Mouse (Mus musculus): Measurements from ENCODE around the gene Nt5dc1. TPM values are rescaled to one million over a fixed set of nuclear protein-coding genes. Genes with fewer than 3 reads are reported as not detected.

Gene Nt5dc1
- polyA plus RNA-seq, 1 experiment from 2014 or later, result 13.4 TPM

GRCm38 (mm10) chr10:34317217-34317606 is 101.1 kb downstream of the Nt5dc1 start:
- Histone ChIP-seq H3K4me2 (no peak overlapping the region), H3K4me3 (ENCODE audit: low read depth, low read length) (no peak overlapping the region), H3K27ac (ENCODE audit: low read depth) (no peak overlapping the region), H3K27me3 (ENCODE audit: insufficient read depth, low read length) (no peaks in the 10 kb centered on the region), H3K36me3 (ENCODE audit: insufficient read depth) (0 out of 2 replicates have a peak, but pooled peaks cover 3% of the 10 kb centered on the region), H3K9me3 (ENCODE audit: low read depth, low read length) (no peaks in the 10 kb centered on the region), H3K4me1 (ENCODE audit: insufficient read depth) (peaks cover 4% of the 10 kb centered on the region; the same call in 1 of the 2 replicates), H3K9ac (no peak overlapping the region)
- WGBS, result 25% methylated on average over 2 of the region's 2 CpGs
- ATAC-seq (ENCODE audit: insufficient read depth) (peak; percentile 26; the same call in 1 of the 2 replicates), DNase-seq (no peak)
- TF ChIP-seq CTCF (IDR thresholded peaks at IDR 0.05; ENCODE audit: low read depth), result no peak

DNA sequence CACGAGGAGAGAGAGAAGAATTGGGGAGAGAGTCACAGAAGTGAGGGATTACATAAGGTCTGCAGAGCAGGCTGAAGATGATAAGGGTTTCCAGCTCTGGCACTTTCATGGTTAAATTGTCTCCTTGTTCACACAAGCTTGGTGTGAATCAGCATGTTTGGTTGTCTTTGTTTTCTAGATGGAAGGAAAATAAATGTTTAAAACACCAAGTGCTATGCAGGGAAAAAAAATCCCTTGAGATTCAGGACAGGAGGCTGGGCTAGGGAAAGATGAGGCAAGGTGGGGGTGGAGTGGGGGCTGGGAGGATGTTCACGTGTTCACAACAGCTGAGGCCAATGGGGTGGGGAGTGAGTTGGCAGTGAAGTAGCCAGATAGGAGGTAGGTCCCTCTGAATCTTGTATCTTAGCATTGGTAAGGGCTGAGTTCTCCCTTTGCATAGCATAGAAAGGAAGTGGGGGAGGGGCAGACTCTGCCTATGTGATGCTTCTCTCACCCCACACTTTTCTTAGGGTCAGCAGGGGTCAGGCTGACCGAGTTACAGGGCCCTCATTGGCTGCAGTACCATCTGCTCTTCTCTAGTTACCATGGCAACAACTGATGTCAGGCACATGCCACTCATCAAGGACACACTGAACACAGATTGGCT is 101.7 kb downstream of the Nt5dc1 start:
- no peak overlapping the region for H3K9ac ChIP-seq
- peaks cover 4% of the 10 kb centered on the region; the same call in 1 of the 2 replicates for H3K4me1 ChIP-seq (ENCODE audit: insufficient read depth)
- no peaks in the 10 kb centered on the region for H3K9me3 ChIP-seq (ENCODE audit: low read depth, low read length)
- WGBS, result under 1% methylated on average over 3 of the region's 3 CpGs
- DNase-seq (peak; percentile 41), ATAC-seq (ENCODE audit: insufficient read depth) (peak; percentile 76; the same call in 1 of the 2 replicates)
- no peaks in the 10 kb centered on the region for H3K27me3 ChIP-seq (ENCODE audit: insufficient read depth, low read length)
- no peak overlapping the region for H3K4me3 ChIP-seq (ENCODE audit: low read depth, low read length)
- no peaks in the 10 kb centered on the region for H3K36me3 ChIP-seq (ENCODE audit: insufficient read depth)
- TF ChIP-seq CTCF (IDR thresholded peaks at IDR 0.05; ENCODE audit: low read depth), result no peak
- H3K4me2 ChIP-seq, result no peak overlapping the region
- H3K27ac ChIP-seq (ENCODE audit: low read depth), result no peak overlapping the region

DNA sequence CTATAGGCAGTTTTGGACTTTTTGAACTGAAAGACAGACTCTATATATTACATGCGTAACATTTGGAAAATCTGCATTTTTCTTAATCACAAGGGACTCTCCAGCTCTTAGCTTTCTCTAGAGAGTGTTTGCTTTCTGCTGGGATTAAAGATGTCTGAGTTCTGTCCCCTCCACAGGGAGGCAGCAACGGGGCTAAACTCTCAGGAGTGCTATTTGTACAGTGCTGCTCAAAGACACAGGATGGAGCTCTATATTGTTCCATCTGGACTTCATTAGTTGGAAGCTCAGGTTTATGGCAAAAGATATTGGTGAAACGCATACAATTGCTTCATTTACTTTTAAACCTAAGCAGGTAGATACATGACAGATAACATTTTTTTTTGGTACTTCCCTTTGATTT is 105.8 kb downstream of the Nt5dc1 start:
- H3K27ac ChIP-seq (ENCODE audit: low read depth), result no peak overlapping the region
- 69% methylated on average over 3 of the region's 3 CpGs for WGBS
- H3K4me1 ChIP-seq (ENCODE audit: insufficient read depth), result peaks cover 4% of the 10 kb centered on the region; the same call in 1 of the 2 replicates
- no peak for ATAC-seq (ENCODE audit: insufficient read depth)
- TF ChIP-seq CTCF (IDR thresholded peaks at IDR 0.05; ENCODE audit: low read depth), result no peak
- H3K9ac ChIP-seq, result no peak overlapping the region
- H3K4me3 ChIP-seq (ENCODE audit: low read depth, low read length), result no peak overlapping the region
- no peaks in the 10 kb centered on the region for H3K27me3 ChIP-seq (ENCODE audit: insufficient read depth, low read length)
- no peak overlapping the region for H3K4me2 ChIP-seq
- H3K9me3 ChIP-seq (ENCODE audit: low read depth, low read length), result no peaks in the 10 kb centered on the region
- H3K36me3 ChIP-seq (ENCODE audit: insufficient read depth), result no peaks in the 10 kb centered on the region
- DNase-seq, result no peak

- H3K9me3 ChIP-seq (ENCODE audit: low read depth, low read length), result no peaks in the 10 kb centered on the region
- DNase-seq, result no peak
- no peak overlapping the region for H3K9ac ChIP-seq
- no peaks in the 10 kb centered on the region for H3K27me3 ChIP-seq (ENCODE audit: insufficient read depth, low read length)
- no peak for ATAC-seq (ENCODE audit: insufficient read depth)
- TF ChIP-seq CTCF (IDR thresholded peaks at IDR 0.05; ENCODE audit: low read depth), result no peak
- no peaks in the 10 kb centered on the region for H3K36me3 ChIP-seq (ENCODE audit: insufficient read depth)
- no peaks in the 10 kb centered on the region for H3K4me1 ChIP-seq (ENCODE audit: insufficient read depth)
- no peak overlapping the region for H3K4me2 ChIP-seq
- H3K27ac ChIP-seq (ENCODE audit: low read depth), result no peak overlapping the region
- 78% methylated on average over 9 of the region's 9 CpGs for WGBS
- no peak overlapping the region for H3K4me3 ChIP-seq (ENCODE audit: low read depth, low read length)
Observed at GRCm38 (mm10) chr10:34309915-34310685, 108.3 kb downstream of the Nt5dc1 start.

GRCm38 (mm10) chr10:34307070-34307469 is 111.3 kb downstream of the Nt5dc1 start:
- no peak overlapping the region for H3K4me2 ChIP-seq
- no peaks in the 10 kb centered on the region for H3K9me3 ChIP-seq (ENCODE audit: low read depth, low read length)
- ATAC-seq (ENCODE audit: insufficient read depth) (no peak), DNase-seq (no peak)
- no peak overlapping the region for H3K4me3 ChIP-seq (ENCODE audit: low read depth, low read length)
- no peak for TF ChIP-seq CTCF (IDR thresholded peaks at IDR 0.05; ENCODE audit: low read depth)
- H3K9ac ChIP-seq, result no peak overlapping the region
- no peak overlapping the region for H3K27ac ChIP-seq (ENCODE audit: low read depth)
- H3K36me3 ChIP-seq (ENCODE audit: insufficient read depth), result no peaks in the 10 kb centered on the region
- no peaks in the 10 kb centered on the region for H3K4me1 ChIP-seq (ENCODE audit: insufficient read depth)
- no peaks in the 10 kb centered on the region for H3K27me3 ChIP-seq (ENCODE audit: insufficient read depth, low read length)

GRCm38 (mm10) chr10:34300368-34300767 is 118.0 kb downstream of the Nt5dc1 start:
- H3K27ac ChIP-seq (ENCODE audit: low read depth), result no peak overlapping the region
- H3K27me3 ChIP-seq (ENCODE audit: insufficient read depth, low read length), result no peaks in the 10 kb centered on the region
- DNase-seq, result no peak
- no peak overlapping the region for H3K9ac ChIP-seq
- H3K4me1 ChIP-seq (ENCODE audit: insufficient read depth), result 0 out of 2 replicates have a peak, but pooled peaks cover 6% of the 10 kb centered on the region
- 23% methylated on average over 5 of the region's 5 CpGs for WGBS
- peak overlapping the region; percentile 34 for H3K4me2 ChIP-seq
- ATAC-seq (ENCODE audit: insufficient read depth), result no peak
- H3K9me3 ChIP-seq (ENCODE audit: low read depth, low read length), result no peaks in the 10 kb centered on the region
- no peak overlapping the region for H3K4me3 ChIP-seq (ENCODE audit: low read depth, low read length)
- TF ChIP-seq CTCF (IDR thresholded peaks at IDR 0.05; ENCODE audit: low read depth), result no peak
- no peaks in the 10 kb centered on the region for H3K36me3 ChIP-seq (ENCODE audit: insufficient read depth)

Measured in lung, embryonic 14.5 days (tissue).